Mouse (Mus musculus): ENCODE data around the gene Cyp19a1. TPM values are rescaled to one million over a fixed set of nuclear protein-coding genes. Genes with fewer than 3 reads are reported as not detected.

Cyp19a1 gene
- total RNA-seq, 2 experiments from 2014 or later: 0.21 TPM; not detected in 1

- no peak for DNase-seq (ENCODE audit: low spot score in 2 of 2)
These were observed 87.7 kb downstream of the Cyp19a1 start for GRCm38 (mm10) chr9:54180216-54180615.

GRCm38 (mm10) chr9:54169489-54169888 is 98.4 kb downstream of the Cyp19a1 start:
- peak; percentile 31 to 46 for DNase-seq (ENCODE audit: low spot score in 2 of 2)

GRCm38 (mm10) chr9:54168425-54168824 is 99.5 kb downstream of the Cyp19a1 start:
- DNase-seq (ENCODE audit: low spot score in 2 of 2): no peak

GRCm38 (mm10) chr9:54163117-54163516 is 104.8 kb downstream of the Cyp19a1 start:
- DNase-seq (ENCODE audit: low spot score in 2 of 2): no peak

- DNase-seq (ENCODE audit: low spot score in 2 of 2): no peak
These were observed 114.2 kb downstream of the Cyp19a1 start for GRCm38 (mm10) chr9:54153679-54154078.

- DNase-seq (ENCODE audit: low spot score in 2 of 2): no peak
These were observed 128.7 kb downstream of the Cyp19a1 start for GRCm38 (mm10) chr9:54139191-54139590.

Other genes with a start within 250 kb of the Cyp19a1 start
- gene Tnfaip8l3, start 199.7 kb downstream of the Cyp19a1 start, total RNA-seq (2021): 10 to 100 TPM; 18.8 to 19.1 TPM
- 1 to 10 TPM; 1.0 to 1.6 TPM for gene Gldn, start 18.4 kb upstream of the Cyp19a1 start, total RNA-seq (2021)
- gene Dmxl2, start 233.5 kb upstream of the Cyp19a1 start, total RNA-seq (2021): 100 to 1,000 TPM; 199 to 209 TPM